Mouse (Mus musculus) cortical plate, adult 2 months (tissue): ENCODE measurements around the gene Slc12a1.

Source experiments
- CTCF ChIP-seq: fragments of 200-500 bp; IDR thresholded peaks from 2 replicates; pipeline ENCODE4 v1.5.1; 2011; ENCODE audit warnings: mild to moderate bottlenecking, control low read depth, low read length; ENCODE audit not compliant: insufficient read depth; ENCODE audit errors: extremely low read depth
- POLR2A ChIP-seq: fragments of 200-500 bp; IDR thresholded peaks from 2 replicates; pipeline ENCODE4 v1.6.1; 2011; ENCODE audit warnings: mild to moderate bottlenecking, low read length, control low read depth; ENCODE audit not compliant: insufficient read depth; ENCODE audit errors: extremely low read depth

DNA sequence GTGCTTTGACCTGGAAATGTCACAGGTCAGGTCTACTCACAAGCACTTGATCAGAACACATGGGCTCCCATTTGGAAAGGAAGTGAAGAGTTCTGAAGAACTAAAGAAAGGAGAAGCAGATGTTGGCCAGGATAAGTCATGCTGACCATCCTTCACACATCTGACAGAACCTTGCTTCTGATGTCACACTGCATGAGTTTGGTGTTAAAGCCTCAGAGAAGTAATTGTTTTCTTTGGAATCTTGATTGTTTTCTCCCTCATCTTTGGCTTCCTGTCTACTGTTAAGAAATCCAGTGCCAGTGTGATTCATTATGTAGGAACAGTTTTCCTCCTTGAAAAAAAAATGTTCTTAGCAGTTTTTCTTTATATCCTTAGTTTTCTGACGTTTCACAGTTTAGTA is 116.6 kb downstream of the Slc12a1 start:
- no peak for TF ChIP-seq POLR2A
- no peak for TF ChIP-seq CTCF
